Mouse (Mus musculus) liver, embryonic 11.5 days (tissue): ENCODE results near the gene Gm28043. TPM values are rescaled to one million over a fixed set of nuclear protein-coding genes. Genes with fewer than 3 reads are reported as not detected.

Source experiments
- ATAC-seq: fragments of 200-750 bp; cut with Nextera tagmentation; replicated peaks from 2 replicates; pipeline ENCODE4 v1.8.0; 2017; ENCODE audit warnings: moderate number of reproducible peaks, mild to moderate bottlenecking, moderate TSS enrichment, moderate library complexity; ENCODE audit not compliant: low FRiP score
- DNase-seq: peaks from one replicate; pipeline ENCODE4 v3.0.0-alpha.2; 2017; ENCODE audit warnings: low spot score
- H3K27ac ChIP-seq: fragments of 300-500 bp; sonication (generic); 2 replicates; pipeline ENCODE4 v1.5.1; 2014; ENCODE audit warnings: mild to moderate bottlenecking, low read depth, low read length, control low read depth
- H3K27me3 ChIP-seq: fragments of 300-500 bp; sonication (generic); replicated peaks from 2 replicates; pipeline ENCODE4 v1.6.1; 2014; ENCODE audit warnings: low read length, mixed read lengths; ENCODE audit not compliant: control insufficient read depth, insufficient read depth
- H3K36me3 ChIP-seq: fragments of 300-500 bp; sonication (generic); 2 replicates; pipeline ENCODE4 v1.6.1; 2014; ENCODE audit warnings: mild to moderate bottlenecking, low read length, moderate library complexity, mixed read lengths; ENCODE audit not compliant: control insufficient read depth, insufficient read depth
- H3K4me1 ChIP-seq: fragments of 300-500 bp; sonication (generic); replicated peaks from 2 replicates; pipeline ENCODE4 v1.6.1; 2014; ENCODE audit warnings: low read length, mixed read lengths; ENCODE audit not compliant: control insufficient read depth, insufficient read depth
- H3K4me2 ChIP-seq: fragments of 300-500 bp; sonication (generic); 2 replicates; pipeline ENCODE4 v1.6.1; 2014; ENCODE audit warnings: mild to moderate bottlenecking, control low read depth, moderate library complexity
- H3K4me3 ChIP-seq: fragments of 300-500 bp; sonication (generic); 2 replicates; pipeline ENCODE4 v1.5.1; 2014; ENCODE audit warnings: low read depth, low read length, control low read depth
- H3K9ac ChIP-seq: fragments of 300-500 bp; sonication (generic); 2 replicates; pipeline ENCODE4 v1.6.1; 2014; ENCODE audit warnings: low read depth, low read length, control low read depth
- H3K9me3 ChIP-seq: fragments of 300-500 bp; sonication (generic); 2 replicates; pipeline ENCODE4 v1.6.1; 2016; ENCODE audit warnings: low read length, inconsistent platforms, mixed read lengths; ENCODE audit not compliant: control insufficient read depth
- WGBS: fragments of 180-500 bp; shearing (Covaris S2); extraction: QIAGEN DNeasy Blood & Tissue Kit; methylation state at CpG from one replicate; pipeline ENCODE4 v1.1.7; 2014; 5-methylcytosine and 5-hydroxymethylcytosine counted together
- polyA plus RNA-seq: library from polyadenylated mRNA; unstranded; fragments of >200 nt; fragmentation: Nextera tagmentation; extraction: Ambion mirVana; gene quantifications from 2 replicates; pipeline ENCODE4 v1.2.1, GENCODE M21; 2014

The Gm28043 gene
- polyA plus RNA-seq, 1 experiment from 2014 or later = 2.6 TPM

DNA sequence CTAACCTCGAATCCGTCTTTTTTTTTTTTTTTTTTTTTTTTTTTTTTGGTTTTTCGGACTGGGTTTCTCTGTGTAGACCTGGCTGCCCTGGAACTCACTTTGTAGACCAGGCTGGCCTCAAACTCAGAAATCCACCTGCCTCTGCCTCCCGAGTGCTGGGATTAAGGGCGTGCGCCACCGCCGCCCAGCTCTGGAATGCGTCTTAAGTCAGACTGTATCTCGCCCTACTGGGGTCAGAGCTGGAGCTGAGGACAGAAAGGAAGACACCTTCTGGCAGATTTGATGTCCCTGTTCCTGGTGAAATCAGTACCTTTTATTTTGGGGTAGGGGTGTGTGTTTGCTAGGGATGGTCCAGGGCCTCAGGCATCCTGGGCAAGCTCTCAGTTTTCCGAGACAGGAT, 17.6 kb downstream of the Gm28043 start:
- Histone ChIP-seq H3K4me3 (no peak overlapping the region), H3K27ac (no peak overlapping the region), H3K27me3 (no peaks in the 10 kb centered on the region), H3K4me1 (peaks cover 24% of the 10 kb centered on the region), H3K9ac (no peak overlapping the region), H3K36me3 (peaks cover 54% of the 10 kb centered on the region), H3K9me3 (no peaks in the 10 kb centered on the region), H3K4me2 (no peak overlapping the region)
- ATAC-seq (no peak), DNase-seq (no peak)
- WGBS = 94% methylated on average over 11 of the region's 11 CpGs

DNA sequence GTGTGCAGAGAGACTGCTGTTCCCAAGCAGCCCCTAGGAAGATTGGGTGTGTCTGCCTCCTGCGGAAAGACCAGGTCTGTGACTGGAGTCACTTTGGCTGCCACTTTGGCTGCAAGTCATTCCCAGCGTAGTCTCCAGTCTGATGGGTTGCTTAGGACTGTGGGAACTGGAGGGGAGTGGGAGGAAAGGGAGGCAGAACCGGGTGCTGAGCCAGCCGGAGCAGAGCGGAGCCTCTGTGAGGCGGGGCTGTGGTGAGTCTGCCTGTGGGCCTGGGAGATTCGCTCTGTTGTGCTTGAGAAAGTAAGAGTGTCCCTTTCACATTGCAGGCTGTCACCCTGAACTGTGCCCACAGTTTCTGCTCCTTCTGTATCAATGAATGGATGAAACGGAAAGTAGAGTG, 20.8 kb downstream of the Gm28043 start:
- 88% methylated on average over 8 of the region's 8 CpGs for WGBS
- Histone ChIP-seq H3K27ac (no peak overlapping the region), H3K36me3 (peaks cover 48% of the 10 kb centered on the region), H3K9me3 (no peaks in the 10 kb centered on the region), H3K4me1 (peaks cover 23% of the 10 kb centered on the region), H3K4me2 (no peak overlapping the region), H3K9ac (no peak overlapping the region), H3K4me3 (no peak overlapping the region), H3K27me3 (no peaks in the 10 kb centered on the region)
- ATAC-seq = no peak
- DNase-seq = no peak

DNA sequence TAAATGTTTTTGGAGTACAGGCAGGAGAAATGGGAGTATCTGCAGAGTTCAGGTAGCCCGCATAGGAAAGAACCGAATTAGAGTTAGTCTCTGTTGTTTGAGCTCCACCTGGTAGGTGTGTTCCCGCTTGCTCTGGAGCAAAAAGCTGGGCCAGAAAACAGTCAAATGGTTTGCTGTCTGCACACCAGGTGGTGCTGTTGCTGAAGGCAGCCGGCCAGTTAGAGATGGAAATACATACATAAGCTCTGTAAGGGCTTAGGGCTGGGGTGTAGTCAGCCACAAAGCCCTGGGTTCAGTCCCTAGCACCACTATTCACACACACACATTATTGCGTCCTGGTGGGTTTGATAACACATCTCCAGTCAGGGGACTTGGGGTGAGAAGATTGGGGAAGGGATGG, 21.4 kb downstream of the Gm28043 start:
- Histone ChIP-seq H3K27ac (no peak overlapping the region), H3K36me3 (peaks cover 48% of the 10 kb centered on the region)

GRCm38 (mm10) chr17:29637377-29637776, 22.7 kb downstream of the Gm28043 start:
- 79% methylated on average over 4 of the region's 4 CpGs for WGBS
- Histone ChIP-seq H3K4me3 (no peak overlapping the region), H3K4me1 (peaks cover 23% of the 10 kb centered on the region), H3K9me3 (no peaks in the 10 kb centered on the region), H3K27me3 (no peaks in the 10 kb centered on the region), H3K27ac (no peak overlapping the region), H3K36me3 (peaks cover 46% of the 10 kb centered on the region), H3K4me2 (peak overlapping the region; percentile 35; the same call in 1 of the 2 replicates), H3K9ac (no peak overlapping the region)
- DNase-seq (no peak), ATAC-seq (peak; percentile 68; the same call in 1 of the 2 replicates)

More for the DNA sequence above, 21.4 kb downstream of the Gm28043 start:
- Histone ChIP-seq H3K9me3 (no peaks in the 10 kb centered on the region), H3K9ac (no peak overlapping the region), H3K4me1 (peaks cover 23% of the 10 kb centered on the region), H3K27me3 (no peaks in the 10 kb centered on the region), H3K4me2 (no peak overlapping the region), H3K4me3 (no peak overlapping the region)
- DNase-seq (no peak), ATAC-seq (no peak)
- 69% methylated on average over 5 of the region's 5 CpGs for WGBS

GRCm38 (mm10) chr17:29637895-29638294, 23.2 kb downstream of the Gm28043 start:
- peak overlapping the region; percentile 20; the same call in 1 of the 2 replicates for H3K4me2 ChIP-seq
- H3K36me3 ChIP-seq = peaks cover 45% of the 10 kb centered on the region
- no peak overlapping the region for H3K4me3 ChIP-seq
- peak overlapping the region; percentile 0; the same call in 1 of the 2 replicates for H3K9ac ChIP-seq
- H3K4me1 ChIP-seq = peaks cover 23% of the 10 kb centered on the region
- no peaks in the 10 kb centered on the region for H3K9me3 ChIP-seq
- WGBS = 47% methylated on average over 8 of the region's 8 CpGs
- no peaks in the 10 kb centered on the region for H3K27me3 ChIP-seq
- DNase-seq (no peak), ATAC-seq (peak; percentile 83)
- H3K27ac ChIP-seq = no peak overlapping the region

DNA sequence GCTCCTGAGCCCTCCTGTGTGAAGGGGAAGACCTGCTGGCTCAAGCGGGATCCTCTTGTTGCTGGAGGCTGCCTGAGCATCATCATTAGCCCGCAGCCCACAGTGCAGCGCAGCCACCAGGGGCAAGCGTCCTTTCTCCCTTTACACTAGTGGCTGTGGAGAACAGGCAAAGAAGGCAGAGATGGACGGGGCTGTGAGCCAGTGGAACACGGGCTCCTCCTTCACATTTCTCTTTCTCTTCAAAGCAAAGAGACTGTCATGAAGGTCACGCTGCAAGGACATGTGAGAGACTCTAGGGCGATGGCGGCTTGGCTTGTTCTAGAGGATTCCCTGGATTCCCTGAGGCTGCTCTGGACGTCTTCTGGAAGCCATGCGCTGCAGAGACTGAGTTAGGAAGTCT, 26.3 kb downstream of the Gm28043 start:
- ATAC-seq = no peak
- Histone ChIP-seq H3K9me3 (no peaks in the 10 kb centered on the region), H3K4me2 (no peak overlapping the region), H3K4me3 (no peak overlapping the region), H3K36me3 (peaks cover 35% of the 10 kb centered on the region), H3K9ac (no peak overlapping the region), H3K27me3 (no peaks in the 10 kb centered on the region), H3K4me1 (peaks cover 23% of the 10 kb centered on the region), H3K27ac (no peak overlapping the region)
- no peak for DNase-seq
- 94% methylated on average over 11 of the region's 11 CpGs for whole genome bisulfite sequencing

DNA sequence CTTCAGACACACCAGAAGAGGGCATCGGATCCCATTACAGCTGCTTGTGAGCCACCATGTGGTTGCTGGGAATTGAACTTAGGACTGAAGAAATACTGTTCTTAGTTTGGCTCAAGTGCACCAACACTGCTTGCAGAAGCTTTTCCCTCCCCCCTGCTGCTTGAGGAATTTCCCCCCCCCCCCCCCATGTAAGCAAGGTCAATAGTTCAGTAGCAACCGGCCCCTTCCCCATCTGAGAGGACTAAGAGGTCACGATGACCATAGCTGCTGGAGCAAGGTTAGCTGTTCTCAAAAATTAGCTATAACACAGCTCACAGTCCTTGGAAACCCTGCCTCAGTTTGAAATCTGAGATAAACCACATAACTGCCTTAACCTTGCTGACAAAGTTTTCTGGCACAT, 27.5 kb downstream of the Gm28043 start:
- Histone ChIP-seq H3K4me3 (no peak overlapping the region), H3K4me2 (no peak overlapping the region), H3K27me3 (no peaks in the 10 kb centered on the region), H3K4me1 (peaks cover 12% of the 10 kb centered on the region), H3K27ac (no peak overlapping the region), H3K9ac (no peak overlapping the region), H3K36me3 (peaks cover 28% of the 10 kb centered on the region), H3K9me3 (no peaks in the 10 kb centered on the region)
- 70% methylated on average over 3 of the region's 3 CpGs for WGBS
- ATAC-seq = no peak
- no peak for DNase-seq

GRCm38 (mm10) chr17:29658249-29658648, 43.6 kb downstream of the Gm28043 start:
- Histone ChIP-seq H3K27me3 (no peaks in the 10 kb centered on the region), H3K36me3 (peaks cover 2% of the 10 kb centered on the region; the same call in 1 of the 2 replicates), H3K4me2 (peak overlapping the region; percentile 50), H3K4me3 (peak overlapping the region; percentile 40), H3K9ac (peak overlapping the region; percentile 50), H3K4me1 (peaks cover 15% of the 10 kb centered on the region), H3K27ac (peak overlapping the region; percentile 86), H3K9me3 (no peaks in the 10 kb centered on the region)
- DNase-seq = no peak
- WGBS = 38% methylated on average over 2 of the region's 2 CpGs
- peak; percentile 86 for ATAC-seq

DNA sequence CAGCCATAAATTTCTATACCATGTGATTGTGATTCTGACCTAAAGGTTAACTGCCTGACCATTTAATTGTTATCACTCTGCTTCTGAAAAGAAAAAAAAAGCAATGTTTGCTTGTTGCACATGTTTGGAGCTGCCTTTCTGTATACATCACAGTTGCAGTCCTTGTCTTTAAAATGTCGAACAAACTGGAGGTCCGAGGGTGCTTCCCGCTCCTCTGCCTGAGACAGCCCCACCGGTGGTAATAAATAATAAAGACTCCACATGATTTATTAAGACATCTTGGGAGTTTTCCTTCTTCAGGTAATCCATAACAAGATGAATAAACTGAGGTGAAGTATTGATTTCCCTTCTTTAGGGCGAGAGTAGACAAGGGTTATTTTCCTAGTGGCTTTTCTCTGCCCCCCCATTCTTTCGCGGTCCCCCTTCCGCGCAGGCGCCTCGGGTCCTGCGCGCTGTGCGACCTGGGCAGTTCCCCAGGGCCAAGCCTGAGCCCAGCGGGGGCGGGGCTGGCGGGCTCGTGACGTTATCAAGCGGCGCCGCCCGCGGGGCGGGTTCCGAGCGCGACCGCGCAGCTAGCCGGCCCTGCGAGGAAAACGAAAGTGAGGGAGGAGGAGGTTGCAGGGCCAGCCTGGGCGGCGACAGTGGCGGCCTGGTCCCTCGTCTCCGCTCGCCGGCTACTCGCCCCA, 45.5 kb downstream of the Gm28043 start, which contains the start of gene Cmtr1:
Gene Cmtr1, plus strand, starts transcription at position 520 of the 686 bp plus-strand sequence.
- Histone ChIP-seq H3K4me1 (peaks cover 15% of the 10 kb centered on the region), H3K27ac (peak within 1 kb of the TSS; percentile 97), H3K9me3 (no peaks in the 10 kb centered on the region), H3K27me3 (no peaks in the 10 kb centered on the region), H3K4me2 (peak within 1 kb of the TSS; percentile 95), H3K36me3 (peaks cover 11% of the 10 kb centered on the region), H3K9ac (peak within 1 kb of the TSS; percentile 97), H3K4me3 (peak within 1 kb of the TSS; percentile 99)
- 1% methylated on average over 37 of the region's 41 CpGs for WGBS
- ATAC-seq (peak; percentile 90), DNase-seq (peak; percentile 97)
